Mouse (Mus musculus) ES-E14 (cell line): Measurements from ENCODE around the gene Ccdc69. TPM values are rescaled to one million over a fixed set of nuclear protein-coding genes. Genes with fewer than 3 reads are reported as not detected.

Experiments used
- DNase-seq: peaks from one replicate; pipeline ENCODE4 v3.0.0-alpha.2; 2013; ENCODE audit warnings: low read depth, low spot score
- H3K27ac ChIP-seq: 2 replicates; pipeline ENCODE4 v1.5.1; 2012; ENCODE audit warnings: low read depth, mild to moderate bottlenecking, low read length, moderate library complexity, mixed read lengths; ENCODE audit not compliant: poor library complexity, insufficient read depth, severe bottlenecking
- H3K36me3 ChIP-seq: 2 replicates; pipeline ENCODE4 v1.6.1; 2012; ENCODE audit warnings: mild to moderate bottlenecking, low read length, moderate library complexity, mixed read lengths; ENCODE audit not compliant: control insufficient read depth, poor library complexity, insufficient read depth, severe bottlenecking
- H3K4me1 ChIP-seq, 2 experiments: fragments of 150-350 bp in 1 of 2; sonication (generic) in 1 of 2; 2 replicates each; pipeline ENCODE4 v1.6.1; 2012; ENCODE audit warnings: low read length in 2 of 2, mild to moderate bottlenecking in 1 of 2, mixed read lengths in 1 of 2; ENCODE audit not compliant: control insufficient read depth in 2 of 2, insufficient read depth in 2 of 2, poor library complexity in 1 of 2
- H3K4me3 ChIP-seq, 2 experiments: fragments of 150-350 bp in 1 of 2; sonication (generic) in 1 of 2; 2 replicates each; pipeline ENCODE4 v1.5.1; 2012; ENCODE audit warnings: low read length in 2 of 2, low read depth in 1 of 2, mild to moderate bottlenecking in 1 of 2, mixed read lengths in 1 of 2; ENCODE audit not compliant: insufficient read depth in 1 of 2, poor library complexity in 1 of 2, severe bottlenecking in 1 of 2
- H3K9ac ChIP-seq: 2 replicates; pipeline ENCODE4 v1.6.1; 2012; ENCODE audit warnings: low read depth, mild to moderate bottlenecking, low read length, mixed read lengths; ENCODE audit not compliant: poor library complexity, insufficient read depth, severe bottlenecking
- H3K9me3 ChIP-seq: fragments of 150-350 bp; sonication (generic); 2 replicates; pipeline ENCODE4 v1.6.1; 2012; ENCODE audit warnings: low read depth, mild to moderate bottlenecking, low read length; ENCODE audit not compliant: control insufficient read depth, insufficient read depth
- CHD2 ChIP-seq: IDR thresholded peaks from 2 replicates; pipeline ENCODE4 v1.6.1; 2014; ENCODE audit warnings: mild to moderate bottlenecking, low read depth, low read length, inconsistent platforms
- HCFC1 ChIP-seq: IDR thresholded peaks from 2 replicates; pipeline ENCODE4 v1.6.1; 2012; ENCODE audit warnings: low read length, inconsistent platforms, borderline replicate concordance; ENCODE audit not compliant: insufficient read depth
- MAFK ChIP-seq: IDR thresholded peaks from 2 replicates; pipeline ENCODE4 v1.6.1; 2014; ENCODE audit warnings: mild to moderate bottlenecking, low read depth, low read length, inconsistent platforms; ENCODE audit not compliant: insufficient read depth
- ZC3H11A ChIP-seq: IDR thresholded peaks from 2 replicates; pipeline ENCODE4 v1.6.1; 2012; ENCODE audit warnings: low read depth, mild to moderate bottlenecking, inconsistent platforms, low read length, borderline replicate concordance
- ZNF384 ChIP-seq: IDR thresholded peaks from 2 replicates; pipeline ENCODE4 v1.6.1; 2012; ENCODE audit warnings: low read depth, low read length, inconsistent platforms
- in situ Hi-C, 2 experiments: fragments of 600-800 bp; cut with MboI; formaldehyde crosslinking; loops; one replicate each; pipeline ENCODE4 v1.15.1; 2025; ENCODE audit warnings: low sequenced_read_pairs in 2 of 2, inconsistent platforms in 1 of 2; ENCODE audit not compliant: unreplicated experiment in 2 of 2
- total RNA-seq: library from RNA; depleted of rRNA; stranded (reverse); fragments of 300-350 nt; gene quantifications from 2 replicates; pipeline ENCODE4 v1.2.3, GENCODE M21; 2012

Gene Ccdc69
- total RNA-seq, 1 experiment = 0.22 TPM

GRCm38 (mm10) chr11:55075602-55076001 lies 2.3 kb downstream of the Ccdc69 start:
- Histone ChIP-seq H3K4me3 (no peak overlapping the region), H3K9ac (no peak overlapping the region), H3K36me3 (no peaks in the 10 kb centered on the region), H3K4me1 (no peaks in the 10 kb centered on the region), H3K9me3 (no peaks in the 10 kb centered on the region), H3K27ac (no peak overlapping the region)
- TF ChIP-seq ZNF384 (no peak), MAFK (no peak), HCFC1 (no peak), CHD2 (no peak), ZC3H11A (no peak)
- in situ Hi-C loops = no loop called here
- no peak for DNase-seq

- DNase-seq = no peak
- TF ChIP-seq MAFK = no peak
- no peak for TF ChIP-seq ZC3H11A
- TF ChIP-seq HCFC1 = no peak
- no peak for TF ChIP-seq CHD2
- no peak for TF ChIP-seq ZNF384
- Histone ChIP-seq H3K36me3 (no peaks in the 10 kb centered on the region), H3K27ac (no peak overlapping the region), H3K4me3 (no peak overlapping the region), H3K9ac (no peak overlapping the region), H3K4me1 (no peaks in the 10 kb centered on the region), H3K9me3 (no peaks in the 10 kb centered on the region)
- in situ Hi-C loops = no loop called here
Observed at GRCm38 (mm10) chr11:55073191-55073590, 4.7 kb downstream of the Ccdc69 start.

- H3K4me3 ChIP-seq = no peak overlapping the region
- DNase-seq = no peak
- no peak overlapping the region for H3K9ac ChIP-seq
- in situ Hi-C loops = no loop called here
- no peaks in the 10 kb centered on the region for H3K9me3 ChIP-seq
- H3K4me1 ChIP-seq = no peaks in the 10 kb centered on the region
- no peak overlapping the region for H3K27ac ChIP-seq
- TF ChIP-seq HCFC1 (no peak), CHD2 (no peak), MAFK (no peak), ZNF384 (no peak), ZC3H11A (no peak)
- no peaks in the 10 kb centered on the region for H3K36me3 ChIP-seq
Observed at GRCm38 (mm10) chr11:55072467-55072866, 5.5 kb downstream of the Ccdc69 start.

- Histone ChIP-seq H3K9ac (no peak overlapping the region), H3K27ac (no peak overlapping the region), H3K36me3 (no peaks in the 10 kb centered on the region), H3K4me3 (no peak overlapping the region), H3K4me1 (no peaks in the 10 kb centered on the region), H3K9me3 (no peaks in the 10 kb centered on the region)
- in situ Hi-C loops = no loop called here
- DNase-seq = no peak
- TF ChIP-seq MAFK = no peak
- TF ChIP-seq HCFC1 = no peak
- no peak for TF ChIP-seq ZNF384
- peak; percentile 91 for TF ChIP-seq CHD2
- no peak for TF ChIP-seq ZC3H11A
Observed at GRCm38 (mm10) chr11:55071344-55071743, 6.6 kb downstream of the Ccdc69 start.

- TF ChIP-seq CHD2 (no peak), ZC3H11A (no peak), MAFK (no peak), HCFC1 (no peak), ZNF384 (no peak)
- DNase-seq = no peak
- H3K4me3 ChIP-seq = no peak overlapping the region
- no peak overlapping the region for H3K9ac ChIP-seq
- H3K9me3 ChIP-seq = no peaks in the 10 kb centered on the region
- H3K36me3 ChIP-seq = no peaks in the 10 kb centered on the region
- H3K4me1 ChIP-seq = no peaks in the 10 kb centered on the region
- in situ Hi-C loops = no loop called here
- H3K27ac ChIP-seq = no peak overlapping the region
Observed at GRCm38 (mm10) chr11:55069023-55069422, 8.9 kb downstream of the Ccdc69 start.
